Mouse (Mus musculus): Measurements from ENCODE around the gene Mum1l1. TPM values are rescaled to one million over a fixed set of nuclear protein-coding genes. Genes with fewer than 3 reads are reported as not detected.

The Mum1l1 gene
- polyA plus RNA-seq, 2 experiments, result 17.2 to 52.6 TPM

- no peak overlapping the region for H3K4me2 ChIP-seq (replicated peaks; ENCODE audit: low read depth, low read length, severe bottlenecking)
- DNase-seq (ENCODE audit: low spot score), result no peak
- H3K4me1 ChIP-seq (ENCODE audit: control insufficient read depth, insufficient read depth, low read length), result no peaks in the 10 kb centered on the region
- H3K9me3 ChIP-seq (ENCODE audit: control insufficient read depth, low read length), result no peaks in the 10 kb centered on the region
- no peak for ATAC-seq (ENCODE audit: low FRiP score, low read depth)
- H3K27ac ChIP-seq (replicated peaks; ENCODE audit: low read depth, low read length), result no peak overlapping the region
- no peaks in the 10 kb centered on the region for H3K27me3 ChIP-seq (ENCODE audit: control insufficient read depth, insufficient read depth, low read length)
- WGBS, result 77% methylated on average over 4 of the region's 4 CpGs
- no peaks in the 10 kb centered on the region for H3K36me3 ChIP-seq (ENCODE audit: control insufficient read depth, insufficient read depth, low read length)
- no peak for TF ChIP-seq POLR2A (IDR thresholded peaks at IDR 0.05; ENCODE audit: borderline replicate concordance, extremely low read depth, insufficient read depth, insufficient read length)
- H3K9ac ChIP-seq (ENCODE audit: low read depth, low read length, severe bottlenecking), result no peak overlapping the region
- no peak overlapping the region for H3K4me3 ChIP-seq (replicated peaks; ENCODE audit: low read length)
Measured at GRCm38 (mm10) chrX:139214765-139215164, 4.9 kb downstream of the Mum1l1 start.

DNA sequence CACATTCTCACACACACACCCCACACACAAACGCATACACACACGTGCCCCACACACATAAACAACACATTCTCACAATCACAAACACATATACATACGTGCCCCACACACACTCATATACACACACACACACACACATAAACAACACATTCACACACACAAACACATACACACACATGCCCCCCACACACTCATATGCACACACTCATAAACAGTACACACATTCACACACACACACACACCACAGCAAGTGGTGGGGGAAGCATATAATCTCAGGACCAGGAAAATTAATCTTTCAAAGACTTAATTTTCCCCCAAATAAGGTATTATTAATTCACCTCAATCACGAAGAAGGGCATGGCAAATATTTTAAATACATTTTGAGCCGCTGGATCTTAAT is 6.6 kb downstream of the Mum1l1 start:
- Histone ChIP-seq H3K4me3 (replicated peaks; ENCODE audit: low read length) (peak overlapping the region; percentile 39), H3K36me3 (ENCODE audit: control insufficient read depth, insufficient read depth, low read length) (no peaks in the 10 kb centered on the region), H3K4me1 (ENCODE audit: control insufficient read depth, insufficient read depth, low read length) (no peaks in the 10 kb centered on the region), H3K9me3 (ENCODE audit: control insufficient read depth, low read length) (no peaks in the 10 kb centered on the region), H3K27ac (replicated peaks; ENCODE audit: low read depth, low read length) (no peak overlapping the region), H3K9ac (ENCODE audit: low read depth, low read length, severe bottlenecking) (no peak overlapping the region), H3K27me3 (ENCODE audit: control insufficient read depth, insufficient read depth, low read length) (no peaks in the 10 kb centered on the region), H3K4me2 (replicated peaks; ENCODE audit: low read depth, low read length, severe bottlenecking) (peak overlapping the region; percentile 37)
- 59% methylated on average over 5 of the region's 5 CpGs for WGBS
- no peak for TF ChIP-seq POLR2A (IDR thresholded peaks at IDR 0.05; ENCODE audit: borderline replicate concordance, extremely low read depth, insufficient read depth, insufficient read length)
- ATAC-seq (ENCODE audit: low FRiP score, low read depth) (no peak), DNase-seq (ENCODE audit: low spot score) (no peak)

- 20% methylated on average over 22 of the region's 22 CpGs for WGBS
- Histone ChIP-seq H3K9me3 (ENCODE audit: control insufficient read depth, low read length) (no peaks in the 10 kb centered on the region), H3K27ac (replicated peaks; ENCODE audit: low read depth, low read length) (peak overlapping the region; percentile 52; the same call in 1 of the 2 replicates), H3K4me1 (ENCODE audit: control insufficient read depth, insufficient read depth, low read length) (no peaks in the 10 kb centered on the region), H3K4me3 (replicated peaks; ENCODE audit: low read length) (peak overlapping the region; percentile 39), H3K9ac (ENCODE audit: low read depth, low read length, severe bottlenecking) (peak overlapping the region; percentile 45), H3K4me2 (replicated peaks; ENCODE audit: low read depth, low read length, severe bottlenecking) (peak overlapping the region; percentile 37), H3K27me3 (ENCODE audit: control insufficient read depth, insufficient read depth, low read length) (no peaks in the 10 kb centered on the region), H3K36me3 (ENCODE audit: control insufficient read depth, insufficient read depth, low read length) (no peaks in the 10 kb centered on the region)
- DNase-seq (ENCODE audit: low spot score), result peak; percentile 81
- ATAC-seq (ENCODE audit: low FRiP score, low read depth), result peak; percentile 92
- no peak for TF ChIP-seq POLR2A (IDR thresholded peaks at IDR 0.05; ENCODE audit: borderline replicate concordance, extremely low read depth, insufficient read depth, insufficient read length)
Measured at GRCm38 (mm10) chrX:139216991-139217593, 7.2 kb downstream of the Mum1l1 start.

GRCm38 (mm10) chrX:139217776-139218175 is 7.9 kb downstream of the Mum1l1 start:
- Histone ChIP-seq H3K4me2 (replicated peaks; ENCODE audit: low read depth, low read length, severe bottlenecking) (peak overlapping the region; percentile 37), H3K27ac (replicated peaks; ENCODE audit: low read depth, low read length) (peak overlapping the region; percentile 52; the same call in 1 of the 2 replicates), H3K4me3 (replicated peaks; ENCODE audit: low read length) (peak overlapping the region; percentile 39), H3K27me3 (ENCODE audit: control insufficient read depth, insufficient read depth, low read length) (no peaks in the 10 kb centered on the region), H3K36me3 (ENCODE audit: control insufficient read depth, insufficient read depth, low read length) (no peaks in the 10 kb centered on the region), H3K9ac (ENCODE audit: low read depth, low read length, severe bottlenecking) (peak overlapping the region; percentile 45), H3K4me1 (ENCODE audit: control insufficient read depth, insufficient read depth, low read length) (no peaks in the 10 kb centered on the region), H3K9me3 (ENCODE audit: control insufficient read depth, low read length) (no peaks in the 10 kb centered on the region)
- ATAC-seq (ENCODE audit: low FRiP score, low read depth) (0 out of 2 replicates have a peak, but pooled peaks have one; percentile 24), DNase-seq (ENCODE audit: low spot score) (no peak)
- TF ChIP-seq POLR2A (IDR thresholded peaks at IDR 0.05; ENCODE audit: borderline replicate concordance, extremely low read depth, insufficient read depth, insufficient read length), result no peak
- 55% methylated on average over 10 of the region's 10 CpGs for WGBS

DNA sequence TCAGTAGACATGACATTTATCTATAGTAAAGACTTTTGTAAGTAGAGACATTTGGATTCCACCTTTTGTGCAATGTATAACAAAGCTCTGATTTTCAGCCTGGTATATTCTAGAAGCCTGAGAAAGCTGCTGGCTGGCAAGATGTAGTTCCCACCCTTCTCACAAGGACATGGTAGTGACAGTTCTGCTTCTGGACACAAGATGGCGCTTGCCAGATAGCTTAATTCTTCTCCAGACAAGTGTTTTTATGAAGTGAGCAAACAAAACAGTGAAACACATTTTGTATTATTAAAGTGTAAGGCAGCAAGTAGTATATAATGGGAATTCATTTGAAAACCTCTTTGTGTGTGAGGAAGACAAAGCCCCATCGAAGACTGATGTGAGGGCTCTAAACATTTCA is 9.2 kb downstream of the Mum1l1 start:
- Histone ChIP-seq H3K4me3 (replicated peaks; ENCODE audit: low read length) (no peak overlapping the region), H3K9me3 (ENCODE audit: control insufficient read depth, low read length) (no peaks in the 10 kb centered on the region), H3K27me3 (ENCODE audit: control insufficient read depth, insufficient read depth, low read length) (no peaks in the 10 kb centered on the region), H3K9ac (ENCODE audit: low read depth, low read length, severe bottlenecking) (no peak overlapping the region), H3K27ac (replicated peaks; ENCODE audit: low read depth, low read length) (no peak overlapping the region), H3K36me3 (ENCODE audit: control insufficient read depth, insufficient read depth, low read length) (no peaks in the 10 kb centered on the region), H3K4me2 (replicated peaks; ENCODE audit: low read depth, low read length, severe bottlenecking) (no peak overlapping the region), H3K4me1 (ENCODE audit: control insufficient read depth, insufficient read depth, low read length) (no peaks in the 10 kb centered on the region)
- ATAC-seq (ENCODE audit: low FRiP score, low read depth) (no peak), DNase-seq (ENCODE audit: low spot score) (peak; percentile 56)
- 32% methylated on average over 2 of the region's 2 CpGs for WGBS
- TF ChIP-seq POLR2A (IDR thresholded peaks at IDR 0.05; ENCODE audit: borderline replicate concordance, extremely low read depth, insufficient read depth, insufficient read length), result no peak
